Mouse (Mus musculus): ENCODE results near the gene Mcm6. TPM values are rescaled to one million over a fixed set of nuclear protein-coding genes. Genes with fewer than 3 reads are reported as not detected.
"Not testable (repeated sequence)": the region's sequence is repeated elsewhere in the genome, so short reads cannot be mapped to it uniquely, and the experiment has no call there.

Gene Mcm6
- polyA plus RNA-seq, 1 experiment from 2014 or later = 248 TPM

DNA sequence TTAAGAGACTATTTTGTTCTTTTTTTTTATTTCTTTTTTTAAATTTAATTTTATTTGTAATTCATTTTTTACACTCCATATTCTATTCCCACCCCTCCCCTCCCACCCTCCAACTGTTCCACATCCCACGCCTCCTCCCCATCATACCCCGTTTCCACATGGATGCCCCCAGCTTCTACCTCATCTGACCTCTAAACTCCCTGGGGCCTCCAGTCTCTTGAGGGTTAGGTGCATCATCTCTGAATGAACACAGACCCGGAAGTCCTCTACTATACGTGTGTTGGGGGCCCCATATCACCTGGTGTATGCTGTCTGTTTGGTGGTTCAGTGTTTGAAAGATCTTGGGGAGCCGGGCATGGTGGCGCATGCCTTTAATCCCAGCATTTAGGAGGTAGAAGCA, 40.2 kb downstream of the Mcm6 start:
- not testable (repeated sequence) for H3K4me1 ChIP-seq; H3K27ac ChIP-seq; H3K9me3 ChIP-seq; H3K36me3 ChIP-seq; H3K4me3 ChIP-seq; H3K27me3 ChIP-seq (ENCODE audit: insufficient read depth, poor library complexity, severe bottlenecking); DNase-seq (ENCODE audit: low spot score)
- WGBS = 87% methylated on average over 6 of the region's 6 CpGs

DNA sequence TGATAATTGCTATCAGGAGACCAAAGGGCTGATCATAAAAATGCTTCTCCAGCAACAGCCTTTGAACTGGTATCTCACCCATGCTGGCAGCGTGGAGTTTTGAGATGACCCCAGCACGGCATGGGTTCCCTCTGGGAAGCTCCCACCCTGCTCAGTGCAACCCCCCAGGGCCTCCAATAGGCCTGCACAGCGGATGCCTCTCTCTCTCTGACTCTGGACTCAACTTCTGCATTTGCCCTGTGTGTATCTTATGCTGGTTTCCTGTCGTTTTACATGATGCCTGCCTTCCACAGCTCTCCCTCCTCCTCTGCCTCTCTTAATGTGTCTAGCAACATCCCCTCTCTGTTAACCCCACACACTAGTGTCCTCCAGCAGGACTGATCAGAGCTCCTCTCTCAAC, 44.8 kb downstream of the Mcm6 start:
- Histone ChIP-seq H3K4me1 (no peaks in the 10 kb centered on the region), H3K27ac (no peak overlapping the region), H3K4me3 (no peak overlapping the region), H3K36me3 (no peaks in the 10 kb centered on the region), H3K27me3 (ENCODE audit: insufficient read depth, poor library complexity, severe bottlenecking) (no peaks in the 10 kb centered on the region), H3K9me3 (no peaks in the 10 kb centered on the region)
- no peak for DNase-seq (ENCODE audit: low spot score)
- 59% methylated on average over 4 of the region's 4 CpGs for WGBS

DNA sequence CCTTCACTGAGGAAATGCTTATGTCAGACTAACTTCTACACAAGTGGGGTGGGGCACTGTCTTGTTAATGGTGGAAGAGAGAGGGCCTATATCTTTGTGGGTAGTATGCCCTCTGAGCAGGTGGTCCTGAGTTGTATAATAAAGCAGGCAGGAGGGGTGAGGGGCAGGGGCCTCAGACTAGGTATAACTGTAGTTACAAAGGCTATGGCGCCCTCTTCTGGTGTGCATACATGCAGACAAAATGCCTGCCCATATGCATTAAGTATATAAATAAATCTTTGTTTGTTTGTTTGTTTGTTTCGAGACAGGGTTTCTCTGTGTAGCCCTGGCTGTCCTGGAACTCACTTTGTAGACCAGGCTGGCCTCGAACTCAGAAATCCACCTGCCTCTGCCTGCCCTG, 50.4 kb downstream of the Mcm6 start:
- Histone ChIP-seq H3K9me3 (no peaks in the 10 kb centered on the region), H3K27ac (no peak overlapping the region), H3K4me1 (no peaks in the 10 kb centered on the region), H3K36me3 (no peaks in the 10 kb centered on the region), H3K27me3 (ENCODE audit: insufficient read depth, poor library complexity, severe bottlenecking) (no peaks in the 10 kb centered on the region), H3K4me3 (no peak overlapping the region)
- no peak for DNase-seq (ENCODE audit: low spot score)
- WGBS = 70% methylated on average over 3 of the region's 3 CpGs

DNA sequence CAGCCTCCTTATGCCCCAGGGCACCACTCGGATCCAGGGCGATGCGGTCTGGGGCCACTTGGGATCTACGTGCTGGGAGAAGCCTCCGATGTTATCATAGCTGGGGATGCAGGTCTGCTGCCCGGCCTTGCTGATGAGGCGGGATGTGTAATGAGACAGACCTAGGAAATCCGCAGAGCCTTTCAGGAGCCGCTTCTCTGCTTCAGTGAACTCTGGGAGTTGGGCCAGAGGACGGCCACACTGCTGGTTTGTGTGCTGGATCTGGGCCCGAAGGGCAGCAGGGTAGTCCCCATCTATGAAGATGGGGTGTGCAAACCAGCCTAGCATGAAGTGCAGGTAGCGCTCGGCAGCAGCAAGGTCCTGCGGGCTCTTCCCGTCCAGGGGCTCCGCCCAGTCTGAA, 55.6 kb downstream of the Mcm6 start:
- no peak overlapping the region for H3K4me3 ChIP-seq
- no peak overlapping the region for H3K27ac ChIP-seq
- H3K4me1 ChIP-seq = no peaks in the 10 kb centered on the region
- H3K9me3 ChIP-seq = no peaks in the 10 kb centered on the region
- no peak for DNase-seq (ENCODE audit: low spot score)
- no peaks in the 10 kb centered on the region for H3K27me3 ChIP-seq (ENCODE audit: insufficient read depth, poor library complexity, severe bottlenecking)
- no peaks in the 10 kb centered on the region for H3K36me3 ChIP-seq
- WGBS = 89% methylated on average over 16 of the region's 16 CpGs

DNA sequence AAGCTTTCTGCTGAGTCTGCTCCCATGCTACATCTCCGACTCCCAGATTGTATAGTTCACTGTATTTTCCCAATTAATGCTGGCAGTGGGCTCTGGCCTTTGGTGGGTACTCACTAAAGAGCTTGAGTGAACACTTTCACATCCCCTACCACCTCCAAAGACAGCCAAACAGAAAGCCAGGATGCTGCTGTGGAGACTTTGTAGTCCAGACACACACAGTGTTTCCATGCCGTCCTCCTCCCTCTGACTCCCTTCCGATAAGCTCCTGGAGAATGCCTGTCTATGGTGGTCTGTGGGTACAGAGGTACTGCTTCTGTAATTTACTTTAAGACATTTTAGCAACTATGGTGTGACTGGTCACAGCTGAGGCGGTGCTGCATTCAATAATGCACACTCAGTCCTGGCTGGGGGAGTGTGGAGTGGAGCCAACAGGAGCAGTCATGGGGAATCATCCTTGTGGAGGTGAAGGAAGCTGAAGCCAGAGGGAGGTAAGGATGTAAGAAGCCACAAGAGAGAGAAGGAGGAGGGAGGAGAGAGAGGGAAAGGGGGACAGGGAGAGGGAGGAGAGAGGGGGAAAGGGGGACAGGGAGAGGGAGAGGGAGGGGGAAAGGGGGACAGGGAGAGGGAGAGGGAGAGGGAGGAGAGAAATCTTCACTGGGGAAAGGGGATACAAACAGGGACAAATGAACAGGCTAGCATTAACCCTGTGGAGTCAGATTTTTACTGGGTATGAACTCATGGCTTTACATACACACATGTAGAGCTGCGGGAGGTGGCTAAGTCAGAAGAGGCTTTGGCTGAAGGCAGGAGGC, 63.5 kb downstream of the Mcm6 start:
- Histone ChIP-seq H3K27ac (no peak overlapping the region), H3K4me1 (0 out of 2 replicates have a peak, but pooled peaks cover 2% of the 10 kb centered on the region), H3K4me3 (no peak overlapping the region), H3K36me3 (no peaks in the 10 kb centered on the region), H3K9me3 (no peaks in the 10 kb centered on the region), H3K27me3 (ENCODE audit: insufficient read depth, poor library complexity, severe bottlenecking) (no peaks in the 10 kb centered on the region)
- no peak for DNase-seq (ENCODE audit: low spot score)
- 73% methylated on average over 5 of the region's 5 CpGs for WGBS

DNA sequence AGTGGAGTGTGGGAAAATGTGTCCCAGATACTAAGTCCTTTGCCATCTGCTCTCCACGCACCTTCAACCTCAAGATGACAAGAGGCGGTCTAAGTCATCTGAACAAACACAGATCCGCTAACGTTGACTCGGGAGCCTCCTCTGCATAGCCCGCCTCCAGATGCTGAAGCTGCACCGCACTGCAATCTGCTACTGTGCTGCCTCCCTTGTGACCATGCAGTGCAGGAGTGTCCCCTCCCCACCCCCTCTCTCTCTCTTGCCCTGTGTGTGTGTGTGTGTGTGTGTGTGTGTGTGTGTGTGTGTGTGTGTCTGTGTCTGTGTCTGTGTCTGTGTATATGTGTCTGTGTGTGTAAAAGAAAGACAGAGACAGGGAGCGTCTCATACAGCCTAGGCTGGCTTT, 64.2 kb downstream of the Mcm6 start:
- Histone ChIP-seq H3K27ac (no peak overlapping the region), H3K27me3 (ENCODE audit: insufficient read depth, poor library complexity, severe bottlenecking) (no peaks in the 10 kb centered on the region), H3K4me3 (no peak overlapping the region), H3K4me1 (0 out of 2 replicates have a peak, but pooled peaks cover 2% of the 10 kb centered on the region), H3K36me3 (no peaks in the 10 kb centered on the region), H3K9me3 (no peaks in the 10 kb centered on the region)
- DNase-seq (ENCODE audit: low spot score) = no peak
- WGBS = 74% methylated on average over 8 of the region's 8 CpGs

DNA sequence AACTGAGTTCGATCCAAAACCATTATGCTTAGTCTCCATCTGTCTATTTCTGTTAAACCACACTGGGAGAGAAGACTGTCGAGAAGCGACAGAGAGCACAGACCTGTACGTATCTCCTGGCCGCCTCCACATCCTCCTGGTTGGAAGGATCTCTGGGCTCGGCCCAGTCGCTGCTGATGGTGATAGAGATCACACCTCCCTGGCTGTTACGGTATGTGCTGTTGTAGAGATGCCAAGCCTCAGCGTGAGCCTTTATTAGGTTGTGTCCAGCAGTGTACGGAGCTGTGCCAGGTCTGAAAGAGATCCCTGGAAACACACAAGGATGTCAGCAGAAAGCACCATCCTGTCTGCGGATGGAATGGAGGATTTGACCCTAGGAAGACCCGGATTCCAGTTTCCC, 65.9 kb downstream of the Mcm6 start:
- Histone ChIP-seq H3K4me1 (0 out of 2 replicates have a peak, but pooled peaks cover 2% of the 10 kb centered on the region), H3K27me3 (ENCODE audit: insufficient read depth, poor library complexity, severe bottlenecking) (no peaks in the 10 kb centered on the region), H3K4me3 (no peak overlapping the region), H3K27ac (no peak overlapping the region), H3K9me3 (no peaks in the 10 kb centered on the region), H3K36me3 (no peaks in the 10 kb centered on the region)
- 84% methylated on average over 12 of the region's 12 CpGs for WGBS
- DNase-seq (ENCODE audit: low spot score) = no peak

DNA sequence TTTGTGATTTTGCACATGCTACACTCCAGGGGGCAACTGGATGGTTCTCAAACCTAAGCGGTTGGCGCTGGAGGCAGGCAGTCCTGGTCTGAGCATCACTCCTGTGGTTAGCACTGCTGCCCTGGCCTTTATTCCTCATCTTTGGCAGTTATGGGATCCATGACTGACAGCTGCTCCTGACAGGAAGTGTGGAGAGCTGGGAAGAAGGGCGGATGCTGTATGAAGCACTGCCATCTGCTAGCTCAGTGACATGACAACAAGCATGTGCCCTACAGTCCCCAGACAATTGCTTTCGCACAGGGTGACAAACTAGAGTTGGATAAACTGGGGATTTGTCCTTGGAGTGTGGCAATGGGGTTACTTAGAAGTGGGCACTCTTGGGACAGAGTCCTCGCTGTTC, 69.2 kb downstream of the Mcm6 start:
- H3K4me1 ChIP-seq = 0 out of 2 replicates have a peak, but pooled peaks cover 1% of the 10 kb centered on the region
- H3K27ac ChIP-seq = no peak overlapping the region
- H3K27me3 ChIP-seq (ENCODE audit: insufficient read depth, poor library complexity, severe bottlenecking) = no peaks in the 10 kb centered on the region
- no peaks in the 10 kb centered on the region for H3K9me3 ChIP-seq
- H3K4me3 ChIP-seq = no peak overlapping the region
- peaks cover 4% of the 10 kb centered on the region; the same call in 1 of the 2 replicates for H3K36me3 ChIP-seq
- no peak for DNase-seq (ENCODE audit: low spot score)
- 86% methylated on average over 5 of the region's 5 CpGs for WGBS

DNA sequence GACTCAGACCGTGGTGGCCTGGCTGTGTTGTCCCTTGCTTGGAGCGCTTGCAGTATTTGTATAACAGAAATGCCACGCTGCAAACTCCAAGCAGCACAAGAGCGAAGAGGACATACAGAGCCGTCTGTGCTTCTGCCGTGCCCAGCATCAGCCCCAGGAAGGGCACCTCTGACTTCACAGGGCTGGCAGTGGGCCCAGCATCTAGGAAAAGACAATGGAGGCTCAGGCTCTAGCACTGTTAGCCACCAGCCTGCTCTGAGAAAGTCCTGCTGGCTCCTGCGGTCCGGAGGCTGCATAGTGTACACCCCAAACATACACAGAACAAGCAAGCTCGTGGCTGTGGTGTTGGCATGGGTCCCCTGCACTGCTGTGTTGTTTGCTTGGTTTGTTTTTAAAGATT, 74.3 kb downstream of the Mcm6 start:
- Histone ChIP-seq H3K4me1 (no peaks in the 10 kb centered on the region), H3K9me3 (no peaks in the 10 kb centered on the region), H3K27ac (no peak overlapping the region), H3K36me3 (peaks cover 25% of the 10 kb centered on the region), H3K4me3 (no peak overlapping the region), H3K27me3 (ENCODE audit: insufficient read depth, poor library complexity, severe bottlenecking) (no peaks in the 10 kb centered on the region)
- DNase-seq (ENCODE audit: low spot score) = no peak
- WGBS = 84% methylated on average over 9 of the region's 9 CpGs

DNA sequence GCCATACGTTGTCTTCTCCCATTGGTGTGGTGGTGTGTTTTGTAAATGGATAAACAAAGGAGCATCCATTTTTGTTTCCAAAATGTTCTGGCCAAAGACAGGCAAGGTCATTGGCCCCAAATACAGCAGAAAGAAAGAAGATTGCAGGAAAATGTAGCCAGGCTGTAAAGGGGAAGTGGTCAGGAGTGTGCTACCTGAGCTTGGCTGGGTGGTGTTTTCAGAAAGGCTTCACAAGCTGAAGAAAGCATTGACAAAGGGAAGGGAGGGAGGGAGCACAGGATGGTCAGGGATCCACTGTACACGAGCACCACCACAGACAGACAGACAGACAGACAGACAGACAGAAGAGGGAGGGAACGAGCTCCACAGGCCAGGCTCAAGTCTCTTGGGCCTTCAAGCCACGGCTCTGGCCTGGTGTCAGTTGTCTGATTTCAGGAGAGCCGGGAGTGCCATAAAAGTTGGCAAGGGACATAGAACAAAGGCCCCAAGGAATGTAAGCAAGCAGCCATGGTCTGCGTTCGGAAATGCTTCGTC, 75.2 kb downstream of the Mcm6 start:
- WGBS = 82% methylated on average over 8 of the region's 8 CpGs
- Histone ChIP-seq H3K36me3 (peaks cover 34% of the 10 kb centered on the region), H3K9me3 (no peaks in the 10 kb centered on the region), H3K27ac (no peak overlapping the region), H3K27me3 (ENCODE audit: insufficient read depth, poor library complexity, severe bottlenecking) (no peaks in the 10 kb centered on the region), H3K4me3 (no peak overlapping the region), H3K4me1 (no peaks in the 10 kb centered on the region)
- DNase-seq (ENCODE audit: low spot score) = no peak

DNA sequence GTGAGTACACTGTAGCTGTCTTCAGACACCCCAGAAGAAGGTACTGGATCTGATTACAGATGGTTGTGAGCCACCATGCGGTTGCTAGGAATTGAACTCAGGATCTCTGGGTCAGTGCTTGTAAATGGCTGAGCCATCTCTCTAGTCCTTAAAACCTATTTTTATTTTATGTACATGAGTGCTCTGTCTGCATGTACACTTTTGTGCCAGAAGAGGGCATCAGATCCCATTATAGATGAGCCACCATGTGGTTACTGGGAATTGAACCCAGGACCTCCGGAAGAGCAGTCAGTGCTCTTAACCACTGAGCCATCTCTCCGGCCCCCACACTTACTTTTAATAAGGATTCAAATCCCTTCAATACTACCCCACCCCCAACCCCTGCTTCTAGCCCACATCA, 76.5 kb downstream of the Mcm6 start:
- no peaks in the 10 kb centered on the region for H3K27me3 ChIP-seq (ENCODE audit: insufficient read depth, poor library complexity, severe bottlenecking)
- no peaks in the 10 kb centered on the region for H3K9me3 ChIP-seq
- no peak overlapping the region for H3K4me3 ChIP-seq
- peaks cover 47% of the 10 kb centered on the region for H3K36me3 ChIP-seq
- WGBS = 93% methylated on average over 3 of the region's 3 CpGs
- DNase-seq (ENCODE audit: low spot score) = no peak
- no peak overlapping the region for H3K27ac ChIP-seq
- no peaks in the 10 kb centered on the region for H3K4me1 ChIP-seq

DNA sequence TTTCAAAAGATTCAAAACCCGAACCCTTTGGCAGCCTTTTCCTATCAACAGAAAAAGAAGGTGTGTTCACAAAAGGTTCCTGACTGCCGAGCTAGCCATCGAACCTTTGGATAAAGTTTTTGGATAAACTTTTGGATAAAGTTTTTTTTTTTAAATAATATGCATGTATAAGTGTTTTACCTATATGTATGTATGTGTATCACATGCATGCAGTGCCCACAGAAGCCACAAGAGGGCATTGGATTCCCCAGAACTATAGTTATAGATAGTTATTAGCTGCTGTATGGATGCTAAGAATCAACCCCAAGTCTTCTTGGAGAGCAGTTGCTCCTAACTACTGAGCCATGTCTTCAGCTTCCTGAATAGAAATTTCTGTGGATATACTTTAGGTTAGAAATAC, 77.7 kb downstream of the Mcm6 start:
- no peak overlapping the region for H3K4me3 ChIP-seq
- no peaks in the 10 kb centered on the region for H3K9me3 ChIP-seq
- no peak for DNase-seq (ENCODE audit: low spot score)
- no peaks in the 10 kb centered on the region for H3K4me1 ChIP-seq
- peaks cover 57% of the 10 kb centered on the region for H3K36me3 ChIP-seq
- 92% methylated on average over 3 of the region's 3 CpGs for WGBS
- H3K27me3 ChIP-seq (ENCODE audit: insufficient read depth, poor library complexity, severe bottlenecking) = no peaks in the 10 kb centered on the region
- no peak overlapping the region for H3K27ac ChIP-seq

Measured in heart, embryonic 10.5 days (tissue).